Mouse (Mus musculus): ENCODE results near the gene Gm29427. TPM values are rescaled to one million over a fixed set of nuclear protein-coding genes. Genes with fewer than 3 reads are reported as not detected.

Gene Gm29427
- total RNA-seq (2015; ENCODE audit: low replicate concordance) (not detected in 2 replicates), total RNA-seq (2017; ENCODE audit: low replicate concordance) (not detected in 2 replicates)

- peak; percentile 80 for ATAC-seq (replicated peaks; ENCODE audit: low FRiP score, poor library complexity, severe bottlenecking)
These were observed at the start of gene Gm29427 for GRCm38 (mm10) chr1:130715561-130716217. Gene Gm29427, minus strand, starts transcription at chr1:130715799.

- ATAC-seq (replicated peaks; ENCODE audit: low FRiP score, poor library complexity, severe bottlenecking) = no peak
These were observed 48.4 kb upstream of the Gm29427 start for GRCm38 (mm10) chr1:130764027-130764461.

GRCm38 (mm10) chr1:130762045-130762760 lies 46.6 kb upstream of the Gm29427 start:
- no peak for ATAC-seq (replicated peaks; ENCODE audit: low FRiP score, poor library complexity, severe bottlenecking)

GRCm38 (mm10) chr1:130761597-130761996 lies 46.0 kb upstream of the Gm29427 start:
- no peak for ATAC-seq (replicated peaks; ENCODE audit: low FRiP score, poor library complexity, severe bottlenecking)

GRCm38 (mm10) chr1:130759689-130760088 lies 44.1 kb upstream of the Gm29427 start:
- ATAC-seq (replicated peaks; ENCODE audit: low FRiP score, poor library complexity, severe bottlenecking) = no peak

- ATAC-seq (replicated peaks; ENCODE audit: low FRiP score, poor library complexity, severe bottlenecking) = no peak
These were observed 31.2 kb upstream of the Gm29427 start for GRCm38 (mm10) chr1:130746819-130747218.

GRCm38 (mm10) chr1:130745591-130745990 lies 30.0 kb upstream of the Gm29427 start:
- ATAC-seq (replicated peaks; ENCODE audit: low FRiP score, poor library complexity, severe bottlenecking) = no peak

GRCm38 (mm10) chr1:130744961-130745360 lies 29.4 kb upstream of the Gm29427 start:
- ATAC-seq (replicated peaks; ENCODE audit: low FRiP score, poor library complexity, severe bottlenecking) = no peak

GRCm38 (mm10) chr1:130744217-130744616 lies 28.6 kb upstream of the Gm29427 start:
- ATAC-seq (replicated peaks; ENCODE audit: low FRiP score, poor library complexity, severe bottlenecking) = peak; percentile 32; the same call in 1 of the 2 replicates

GRCm38 (mm10) chr1:130743775-130744174 lies 28.2 kb upstream of the Gm29427 start:
- no peak for ATAC-seq (replicated peaks; ENCODE audit: low FRiP score, poor library complexity, severe bottlenecking)

GRCm38 (mm10) chr1:130742201-130742600 lies 26.6 kb upstream of the Gm29427 start:
- no peak for ATAC-seq (replicated peaks; ENCODE audit: low FRiP score, poor library complexity, severe bottlenecking)

- peak; percentile 80 for ATAC-seq (replicated peaks; ENCODE audit: low FRiP score, poor library complexity, severe bottlenecking)
These were observed 25.5 kb upstream of the Gm29427 start for GRCm38 (mm10) chr1:130740781-130741720.

GRCm38 (mm10) chr1:130740227-130740648 lies 24.6 kb upstream of the Gm29427 start:
- ATAC-seq (replicated peaks; ENCODE audit: low FRiP score, poor library complexity, severe bottlenecking) = peak; percentile 27

GRCm38 (mm10) chr1:130739636-130740035 lies 24.0 kb upstream of the Gm29427 start:
- ATAC-seq (replicated peaks; ENCODE audit: low FRiP score, poor library complexity, severe bottlenecking) = no peak

GRCm38 (mm10) chr1:130738551-130739106 lies 23.0 kb upstream of the Gm29427 start:
- no peak for ATAC-seq (replicated peaks; ENCODE audit: low FRiP score, poor library complexity, severe bottlenecking)

- no peak for ATAC-seq (replicated peaks; ENCODE audit: low FRiP score, poor library complexity, severe bottlenecking)
These were observed 22.3 kb upstream of the Gm29427 start for GRCm38 (mm10) chr1:130737916-130738315.

- no peak for ATAC-seq (replicated peaks; ENCODE audit: low FRiP score, poor library complexity, severe bottlenecking)
These were observed 21.8 kb upstream of the Gm29427 start for GRCm38 (mm10) chr1:130737411-130737881.

- ATAC-seq (replicated peaks; ENCODE audit: low FRiP score, poor library complexity, severe bottlenecking) = no peak
These were observed 19.3 kb upstream of the Gm29427 start for GRCm38 (mm10) chr1:130734852-130735251.

GRCm38 (mm10) chr1:130734452-130734851 lies 18.9 kb upstream of the Gm29427 start:
- ATAC-seq (replicated peaks; ENCODE audit: low FRiP score, poor library complexity, severe bottlenecking) = no peak

- ATAC-seq (replicated peaks; ENCODE audit: low FRiP score, poor library complexity, severe bottlenecking) = no peak
These were observed 18.1 kb upstream of the Gm29427 start for GRCm38 (mm10) chr1:130733671-130734070.
